Mouse (Mus musculus) cerebellum, adult 2 months (tissue): Measurements from ENCODE around the gene Map3k12.

Experiments
- CTCF ChIP-seq: fragments of 200-500 bp; IDR thresholded peaks from 2 replicates; pipeline ENCODE4 v1.5.1; 2011; ENCODE audit warnings: low read depth, mild to moderate bottlenecking, control low read depth, low read length, moderate library complexity, borderline replicate concordance; ENCODE audit not compliant: insufficient read depth
- POLR2A ChIP-seq: fragments of 200-500 bp; IDR thresholded peaks from 2 replicates; pipeline ENCODE4 v1.6.1; 2011; ENCODE audit warnings: low read length, control low read depth, borderline replicate concordance; ENCODE audit not compliant: insufficient read depth

GRCm38 (mm10) chr15:102512471-102512870 is 4.4 kb downstream of the Map3k12 start:
- TF ChIP-seq POLR2A (no peak), CTCF (no peak)
